Mouse (Mus musculus) lung, adult 2 months (tissue): ENCODE data around the gene Gdf11.

Source experiments
- CTCF ChIP-seq: fragments of 200-500 bp; IDR thresholded peaks from 2 replicates; pipeline ENCODE4 v1.5.1; 2011; ENCODE audit warnings: mild to moderate bottlenecking, low read length, control low read depth; ENCODE audit not compliant: insufficient read depth
- POLR2A ChIP-seq: fragments of 200-500 bp; IDR thresholded peaks from 2 replicates; pipeline ENCODE4 v1.6.1; 2011; ENCODE audit warnings: low read depth, mild to moderate bottlenecking, control low read depth, low read length, borderline replicate concordance; ENCODE audit errors: extremely low read depth

DNA sequence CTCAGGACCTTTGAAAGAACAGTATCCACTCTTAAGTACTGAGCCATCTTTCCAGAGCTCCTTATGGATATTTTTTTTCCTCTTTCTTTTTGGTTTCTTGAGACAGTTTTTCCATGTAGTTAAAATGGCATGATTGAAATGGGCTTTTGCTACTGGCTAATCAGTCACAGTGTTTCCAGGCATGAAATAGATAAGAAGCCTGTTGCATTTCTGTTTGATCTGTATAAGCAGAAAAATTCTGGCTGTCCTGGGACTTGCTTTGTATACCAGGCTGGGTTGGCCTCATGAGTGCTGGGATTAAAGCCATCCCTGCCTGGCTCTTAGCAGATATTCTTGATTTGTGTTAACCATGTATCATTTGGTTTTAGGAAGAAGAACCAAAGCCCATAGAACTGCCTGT lies 52.1 kb downstream of the Gdf11 start:
- TF ChIP-seq POLR2A (no peak), CTCF (no peak)
